Mouse (Mus musculus) E14TG2a.4 (cell line): ENCODE data around the gene Accsl.

Experiments
- H3K27me3 ChIP-seq: 2 replicates; pipeline ENCODE4 v1.6.1; 2014; ENCODE audit warnings: low read length, control low read depth; ENCODE audit not compliant: insufficient read depth
- H3K36me3 ChIP-seq: 2 replicates; pipeline ENCODE4 v1.6.1; 2014; ENCODE audit warnings: low read length, control low read depth; ENCODE audit not compliant: insufficient read depth
- H3K4me1 ChIP-seq: replicated peaks from 2 replicates; pipeline ENCODE4 v1.6.1; 2014; ENCODE audit warnings: low read depth, low read length, control low read depth
- H3K4me3 ChIP-seq: replicated peaks from 2 replicates; pipeline ENCODE4 v1.5.1; 2014; ENCODE audit warnings: mild to moderate bottlenecking, low read length
- H3K9me3 ChIP-seq: 2 replicates; pipeline ENCODE4 v1.6.1; 2014; ENCODE audit warnings: low read length, control low read depth
- CTCF ChIP-seq: conservative IDR thresholded peaks from 2 replicates; pipeline ENCODE4 v1.5.1; 2014; ENCODE audit warnings: low read length
- NANOG ChIP-seq: IDR thresholded peaks from 2 replicates; pipeline ENCODE4 v1.6.1; 2014; ENCODE audit warnings: borderline replicate concordance, low read length, mixed read lengths
- POU5F1 ChIP-seq: IDR thresholded peaks from 2 replicates; pipeline ENCODE4 v1.6.1; 2014; ENCODE audit warnings: low read length, borderline replicate concordance

Gene Accsl

GRCm38 (mm10) chr2:93841349-93841748 lies 27.6 kb downstream of the Accsl start:
- peaks cover 17% of the 10 kb centered on the region for H3K27me3 ChIP-seq
- TF ChIP-seq NANOG (no peak), POU5F1 (no peak), CTCF (no peak)
- H3K4me1 ChIP-seq: peaks cover 15% of the 10 kb centered on the region
- peaks cover 28% of the 10 kb centered on the region for H3K36me3 ChIP-seq
- H3K9me3 ChIP-seq: no peaks in the 10 kb centered on the region
- H3K4me3 ChIP-seq: no peak overlapping the region

- H3K36me3 ChIP-seq: peaks cover 28% of the 10 kb centered on the region
- H3K9me3 ChIP-seq: no peaks in the 10 kb centered on the region
- no peak overlapping the region for H3K4me3 ChIP-seq
- no peak for TF ChIP-seq POU5F1
- no peak for TF ChIP-seq CTCF
- TF ChIP-seq NANOG: no peak
- peaks cover 27% of the 10 kb centered on the region for H3K4me1 ChIP-seq
- H3K27me3 ChIP-seq: peaks cover 26% of the 10 kb centered on the region
Measured at GRCm38 (mm10) chr2:93840109-93840508, 28.8 kb downstream of the Accsl start.

GRCm38 (mm10) chr2:93838931-93839330 lies 30.0 kb downstream of the Accsl start:
- peaks cover 28% of the 10 kb centered on the region for H3K27me3 ChIP-seq
- H3K36me3 ChIP-seq: peaks cover 26% of the 10 kb centered on the region
- H3K9me3 ChIP-seq: no peaks in the 10 kb centered on the region
- TF ChIP-seq NANOG: no peak
- no peak for TF ChIP-seq POU5F1
- TF ChIP-seq CTCF: no peak
- peaks cover 30% of the 10 kb centered on the region for H3K4me1 ChIP-seq
- H3K4me3 ChIP-seq: no peak overlapping the region

GRCm38 (mm10) chr2:93836232-93836785 lies 32.6 kb downstream of the Accsl start:
- peaks cover 28% of the 10 kb centered on the region for H3K27me3 ChIP-seq
- TF ChIP-seq NANOG: peak; percentile 56
- no peak for TF ChIP-seq CTCF
- H3K4me1 ChIP-seq: peaks cover 23% of the 10 kb centered on the region
- H3K36me3 ChIP-seq: peaks cover 18% of the 10 kb centered on the region
- peak overlapping the region; percentile 35; the same call in 1 of the 2 replicates for H3K4me3 ChIP-seq
- H3K9me3 ChIP-seq: peaks cover 5% of the 10 kb centered on the region; the same call in 1 of the 2 replicates

GRCm38 (mm10) chr2:93835596-93835995 lies 33.4 kb downstream of the Accsl start:
- H3K36me3 ChIP-seq: peaks cover 14% of the 10 kb centered on the region; the same call in 1 of the 2 replicates
- H3K4me3 ChIP-seq: peak overlapping the region; percentile 35; the same call in 1 of the 2 replicates
- H3K9me3 ChIP-seq: peaks cover 7% of the 10 kb centered on the region; the same call in 1 of the 2 replicates
- TF ChIP-seq POU5F1 (no peak), CTCF (no peak), NANOG (no peak)
- peaks cover 23% of the 10 kb centered on the region for H3K4me1 ChIP-seq
- peaks cover 28% of the 10 kb centered on the region for H3K27me3 ChIP-seq

- Histone ChIP-seq H3K9me3 (no peaks in the 10 kb centered on the region), H3K27me3 (0 out of 2 replicates have a peak, but pooled peaks cover 6% of the 10 kb centered on the region), H3K36me3 (peaks cover 9% of the 10 kb centered on the region), H3K4me3 (no peak overlapping the region), H3K4me1 (peaks cover 31% of the 10 kb centered on the region)
- TF ChIP-seq CTCF (peak; percentile 99), POU5F1 (no peak)
Measured at GRCm38 (mm10) chr2:93823519-93823918, 45.4 kb downstream of the Accsl start.

GRCm38 (mm10) chr2:93822045-93822749 lies 46.8 kb downstream of the Accsl start, which contains the start of gene Ext2:
Gene Ext2, minus strand, starts transcription at chr2:93822568.
- TF ChIP-seq NANOG (no peak), CTCF (peak; percentile 50)
- Histone ChIP-seq H3K36me3 (peaks cover 9% of the 10 kb centered on the region), H3K9me3 (no peaks in the 10 kb centered on the region), H3K4me1 (peaks cover 36% of the 10 kb centered on the region), H3K27me3 (0 out of 2 replicates have a peak, but pooled peaks cover 6% of the 10 kb centered on the region), H3K4me3 (peak within 1 kb of the TSS; percentile 88)

- Histone ChIP-seq H3K27me3 (0 out of 2 replicates have a peak, but pooled peaks cover 6% of the 10 kb centered on the region), H3K4me3 (no peak overlapping the region), H3K9me3 (no peaks in the 10 kb centered on the region), H3K36me3 (peaks cover 9% of the 10 kb centered on the region), H3K4me1 (peaks cover 43% of the 10 kb centered on the region)
- TF ChIP-seq CTCF (no peak), POU5F1 (no peak), NANOG (no peak)
Measured at GRCm38 (mm10) chr2:93817791-93818190, 51.2 kb downstream of the Accsl start.

- TF ChIP-seq CTCF (peak; percentile 72), POU5F1 (no peak)
- peaks cover 36% of the 10 kb centered on the region for H3K36me3 ChIP-seq
- H3K4me1 ChIP-seq: peaks cover 16% of the 10 kb centered on the region
- H3K9me3 ChIP-seq: no peaks in the 10 kb centered on the region
- H3K27me3 ChIP-seq: no peaks in the 10 kb centered on the region
- H3K4me3 ChIP-seq: 0 out of 2 replicates have a peak overlapping the region, but pooled peaks have one; percentile 7
Measured at GRCm38 (mm10) chr2:93813343-93813742, 55.6 kb downstream of the Accsl start.
